In the genomic region with DNA sequence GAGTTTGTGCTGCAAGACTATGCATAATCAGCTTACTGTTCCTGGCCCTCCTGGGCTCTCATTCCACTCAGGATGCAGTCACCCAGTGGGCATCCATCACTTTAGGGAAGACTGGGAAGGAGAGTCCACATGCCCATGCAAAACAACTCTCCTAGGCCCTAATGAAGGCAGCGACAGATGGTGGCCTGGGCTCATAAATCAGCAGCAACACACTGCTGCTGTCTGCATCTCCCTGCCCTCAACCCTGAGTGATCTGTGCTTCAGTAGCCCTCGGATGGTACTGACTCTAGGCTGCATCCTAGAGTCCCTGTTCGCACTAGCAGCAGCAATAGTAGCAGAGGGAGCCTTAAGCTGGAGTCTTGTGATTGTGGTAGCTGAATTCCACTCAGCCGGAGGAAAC, we compare ENCODE assay signal across 25 mouse cellular contexts.
DNase-seq lines count a peak whose midpoint lies in the region; ATAC-seq lines count a peak whose summit lies in the region.
"Had no signal": no experiment of that assay in that cellular context is flagged by ENCODE, and none has a peak within 500 bp of the region (broad histone marks: within the 10 kb centered on the region; RNA-seq: fewer than 3 reads in every experiment).

No protein-coding gene starts in this region.

- no peak overlapping the region for H3K9ac ChIP-seq in midbrain, embryonic 12.5 days (replicated peaks)
- no peak overlapping the region for H3K9ac ChIP-seq in midbrain, embryonic 16.5 days (ENCODE audit: low read depth, low read length)
- no peak overlapping the region for H3K9ac ChIP-seq in neural tube, embryonic 12.5 days
- H3K9ac ChIP-seq: embryonic facial prominence, embryonic 13.5 days; forebrain, embryonic 12.5 days; heart, embryonic 15.5 days; hindbrain, embryonic 15.5 days; limb, embryonic 13.5 days; liver, embryonic 12.5 days had no signal

- H3K4me2 ChIP-seq in midbrain, embryonic 12.5 days (replicated peaks), result no peak overlapping the region
- no peak overlapping the region for H3K4me2 ChIP-seq in midbrain, embryonic 16.5 days (ENCODE audit: low read length)
- no peak overlapping the region for H3K4me2 ChIP-seq in neural tube, embryonic 12.5 days (replicated peaks)
- H3K4me2 ChIP-seq: embryonic facial prominence, embryonic 13.5 days; forebrain, embryonic 12.5 days; heart, embryonic 15.5 days; hindbrain, embryonic 15.5 days; limb, embryonic 13.5 days; liver, embryonic 12.5 days; midbrain, embryonic 11.5 days had no signal

- DNase-seq in cerebellum, adult 11-12 months, result peak; percentile 45
- DNase-seq in cerebellum, adult 8-10 months, result no peak
- DNase-seq in cerebellum, postnatal 25 days, result peak; percentile 55 to 58
- DNase-seq in adipocyte (ENCODE audit: low spot score), result no peak
- no peak for DNase-seq in thymus, postnatal 25 days
- DNase-seq: adrenal gland, postnatal 25 days; heart, postnatal 36 days; kidney, adult 2 months; kidney, postnatal 36 days; layer of hippocampus, postnatal 36 days; lung, adult 18-20 months; lung, postnatal 10 days; thymus, adult 18-20 months; thymus, postnatal 4 days had no signal

- H3K9me3 ChIP-seq in midbrain, embryonic 12.5 days, result no peaks in the 10 kb centered on the region
- H3K9me3 ChIP-seq in midbrain, embryonic 16.5 days (replicated peaks; ENCODE audit: control insufficient read depth, low read length, poor library complexity, severe bottlenecking), result no peaks in the 10 kb centered on the region
- no peaks in the 10 kb centered on the region for H3K9me3 ChIP-seq in neural tube, embryonic 12.5 days
- H3K9me3 ChIP-seq: embryonic facial prominence, embryonic 13.5 days; forebrain, embryonic 12.5 days; heart, embryonic 15.5 days; hindbrain, embryonic 15.5 days; limb, embryonic 13.5 days; liver, embryonic 12.5 days had no signal

- no peak overlapping the region for H3K4me3 ChIP-seq in midbrain, embryonic 12.5 days
- H3K4me3 ChIP-seq in midbrain, embryonic 16.5 days (ENCODE audit: low read depth, low read length), result no peak overlapping the region
- no peak overlapping the region for H3K4me3 ChIP-seq in neural tube, embryonic 12.5 days
- H3K4me3 ChIP-seq: embryonic facial prominence, embryonic 13.5 days; erythroblast, embryonic 14.5 days; forebrain, embryonic 12.5 days; heart, embryonic 15.5 days; hindbrain, embryonic 15.5 days; limb, embryonic 13.5 days; liver, embryonic 12.5 days had no signal

- H3K36me3 ChIP-seq in midbrain, embryonic 12.5 days, result no peaks in the 10 kb centered on the region
- H3K36me3 ChIP-seq in midbrain, embryonic 16.5 days (ENCODE audit: control insufficient read depth, insufficient read depth, low read length), result no peaks in the 10 kb centered on the region
- H3K36me3 ChIP-seq in neural tube, embryonic 12.5 days, result no peaks in the 10 kb centered on the region
- H3K36me3 ChIP-seq: embryonic facial prominence, embryonic 13.5 days; forebrain, embryonic 12.5 days; heart, embryonic 15.5 days; hindbrain, embryonic 15.5 days; limb, embryonic 13.5 days; liver, embryonic 12.5 days had no signal

- H3K27me3 ChIP-seq in midbrain, embryonic 12.5 days, result peaks cover 16% of the 10 kb centered on the region
- H3K27me3 ChIP-seq in midbrain, embryonic 16.5 days (ENCODE audit: control insufficient read depth, insufficient read depth, low read depth, low read length), result no peaks in the 10 kb centered on the region
- peaks cover 24% of the 10 kb centered on the region for H3K27me3 ChIP-seq in neural tube, embryonic 12.5 days (replicated peaks)
- H3K27me3 ChIP-seq: embryonic facial prominence, embryonic 13.5 days; hindbrain, embryonic 15.5 days; limb, embryonic 13.5 days; liver, embryonic 12.5 days had no signal

- peaks cover 37% of the 10 kb centered on the region for H3K4me1 ChIP-seq in midbrain, embryonic 12.5 days
- H3K4me1 ChIP-seq in midbrain, embryonic 16.5 days (ENCODE audit: control insufficient read depth, insufficient read depth, low read length), result peaks cover 23% of the 10 kb centered on the region
- H3K4me1 ChIP-seq in neural tube, embryonic 12.5 days, result peaks cover 34% of the 10 kb centered on the region
- H3K4me1 ChIP-seq: heart, embryonic 15.5 days; limb, embryonic 13.5 days; liver, embryonic 12.5 days had no signal

- 79% methylated on average over 4 of the region's 4 CpGs for WGBS in midbrain, embryonic 12.5 days
- WGBS in midbrain, embryonic 16.5 days, result 79% methylated on average over 4 of the region's 4 CpGs
- 38% methylated on average over 4 of the region's 4 CpGs for WGBS in neural tube, embryonic 12.5 days

- H3K27ac ChIP-seq in midbrain, embryonic 12.5 days (replicated peaks), result peak overlapping the region; percentile 42; the same call in 1 of the 2 replicates
- H3K27ac ChIP-seq in midbrain, embryonic 16.5 days (ENCODE audit: low read length), result no peak overlapping the region
- H3K27ac ChIP-seq in neural tube, embryonic 12.5 days, result no peak overlapping the region
- H3K27ac ChIP-seq: embryonic facial prominence, embryonic 13.5 days; forebrain, embryonic 12.5 days; heart, embryonic 15.5 days; hindbrain, embryonic 15.5 days; limb, embryonic 13.5 days; liver, embryonic 12.5 days had no signal

- ATAC-seq in midbrain, embryonic 12.5 days (ENCODE audit: low FRiP score, low read depth), result no peak
- no peak for ATAC-seq in midbrain, embryonic 16.5 days
- 0 out of 2 replicates have a peak, but pooled peaks have one; percentile 6 for ATAC-seq in neural tube, embryonic 12.5 days (ENCODE audit: low FRiP score, low read depth)
- ATAC-seq: liver, embryonic 12.5 days had no signal

Comparison
In these comparisons a context has a peak if more than half of its experiments do, and no peak if none do; other contexts are left out.
1. DNase-seq: peak in cerebellum, adult 11-12 months (single experiment) and cerebellum, postnatal 25 days (2 of 2); none in cerebellum, adult 8-10 months (single experiment), adipocyte (single experiment) and thymus, postnatal 25 days (single experiment).